Mouse (Mus musculus) myocyte (in vitro differentiated cells): ENCODE measurements at regions not wholly inside any gene's neighbourhood (a gene's known extent, or its start where the extent isn't known, plus 50 kb on each side); places are given as distances from the start of the nearest gene placed in this dataset.

Experiments used
- MAX ChIP-seq: IDR thresholded peaks from one replicate; pipeline ENCODE4 v1.6.1; 2011; ENCODE audit warnings: low read depth, mild to moderate bottlenecking, control low read depth
- MYOG ChIP-seq, 3 experiments: IDR thresholded peaks; one replicate each; pipeline ENCODE4 v1.6.1; 2011; ENCODE audit warnings: control low read depth in 2 of 3, low read depth in 2 of 3, mild to moderate bottlenecking in 2 of 3; ENCODE audit not compliant: insufficient read length in 2 of 3, control insufficient read depth in 1 of 3, insufficient read depth in 1 of 3
- POLR2A ChIP-seq: IDR thresholded peaks from one replicate; pipeline ENCODE4 v1.6.1; 2011; ENCODE audit warnings: low read depth, mild to moderate bottlenecking, control low read depth, moderate library complexity; ENCODE audit not compliant: insufficient read length
- POLR2AphosphoS2 ChIP-seq: IDR thresholded peaks from one replicate; pipeline ENCODE4 v1.6.1; 2011; ENCODE audit warnings: low read depth, control low read depth; ENCODE audit not compliant: insufficient read length

DNA sequence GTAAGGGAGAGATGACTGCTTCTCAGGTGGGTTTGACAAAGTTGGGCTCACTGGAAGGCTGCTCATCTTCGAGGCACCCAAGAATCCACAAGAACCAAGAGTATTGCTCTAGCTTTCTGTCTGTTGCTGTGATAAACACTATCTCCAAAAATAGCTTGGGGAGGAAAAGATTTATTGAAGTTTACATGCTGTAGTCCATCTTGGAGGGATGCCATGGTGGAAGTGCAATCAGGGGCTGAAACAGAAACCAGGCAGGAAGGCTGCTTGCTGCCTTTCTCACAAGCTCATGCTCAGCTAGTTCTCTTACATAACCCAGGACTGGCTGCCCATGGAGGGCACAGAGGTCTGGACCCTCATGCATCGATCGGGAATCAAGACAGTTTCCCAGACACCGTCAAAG is 314.5 kb upstream of the Rbfox1 start:
- TF ChIP-seq MAX (no peak), POLR2AphosphoS2 (no peak), MYOG (IDR thresholded peaks at IDR 0.05; ENCODE audit: control insufficient read depth in 1 of 3, insufficient read depth in 1 of 3, insufficient read length in 2 of 3, low read depth in 2 of 3) (no peak), POLR2A (no peak)
